Mouse (Mus musculus): ENCODE measurements around the gene Celf1. TPM values are rescaled to one million over a fixed set of nuclear protein-coding genes. Genes with fewer than 3 reads are reported as not detected.

Celf1 gene
- polyA plus RNA-seq, 1 experiment from 2014 or later: 93.9 TPM

DNA sequence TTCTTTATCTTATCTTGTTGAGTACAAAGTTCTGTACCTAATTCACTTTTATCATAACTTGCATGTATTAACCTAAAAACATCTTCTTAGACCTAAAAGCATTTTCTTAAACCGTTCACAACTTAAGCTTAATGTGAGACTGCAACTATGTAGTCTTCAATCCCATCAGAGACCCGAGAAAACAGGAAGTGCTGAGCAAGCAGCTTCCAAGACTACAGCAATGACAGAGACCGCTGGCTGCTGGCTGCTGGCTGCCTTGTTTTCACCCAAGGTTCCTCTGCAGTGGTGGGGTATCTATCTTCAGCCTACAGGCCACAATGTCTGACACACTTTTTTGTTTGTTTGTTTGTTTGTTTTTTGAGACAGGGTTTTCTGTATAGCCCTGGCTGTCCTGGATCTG lies 111.7 kb downstream of the Celf1 start:
- Histone ChIP-seq H3K4me3 (no peak overlapping the region), H3K36me3 (peaks cover 25% of the 10 kb centered on the region), H3K4me1 (peaks cover 19% of the 10 kb centered on the region), H3K9ac (no peak overlapping the region), H3K27me3 (replicated peaks) (no peaks in the 10 kb centered on the region), H3K4me2 (no peak overlapping the region), H3K9me3 (no peaks in the 10 kb centered on the region), H3K27ac (replicated peaks) (no peak overlapping the region)
- ATAC-seq (ENCODE audit: extremely low read depth, insufficient number of reproducible peaks, low FRiP score, low TSS enrichment): no peak
- WGBS: 69% methylated on average over 3 of the region's 3 CpGs

DNA sequence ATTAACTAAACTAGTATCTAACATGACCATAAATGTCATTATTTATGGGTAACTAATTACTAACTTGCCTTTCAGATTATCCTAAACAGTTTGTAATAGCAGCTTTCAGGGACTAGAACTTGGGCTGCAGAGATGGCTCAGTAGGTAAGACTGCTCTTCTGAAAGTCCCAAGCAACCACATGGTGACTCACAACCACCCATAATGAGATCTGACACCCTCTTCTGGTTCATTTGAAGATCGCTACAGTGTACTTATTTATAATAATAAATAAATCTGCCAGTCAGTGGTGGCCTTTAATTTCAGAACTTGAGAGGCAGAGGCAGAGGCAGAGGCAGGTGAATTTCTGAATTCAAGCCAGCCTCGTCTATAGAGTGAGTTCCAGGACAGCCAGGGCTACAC lies 112.6 kb downstream of the Celf1 start:
- Histone ChIP-seq H3K9me3 (no peaks in the 10 kb centered on the region), H3K27ac (replicated peaks) (no peak overlapping the region), H3K4me3 (no peak overlapping the region; the same call in 1 of the 2 replicates), H3K27me3 (replicated peaks) (no peaks in the 10 kb centered on the region), H3K36me3 (peaks cover 34% of the 10 kb centered on the region), H3K9ac (no peak overlapping the region), H3K4me1 (peaks cover 19% of the 10 kb centered on the region), H3K4me2 (peak overlapping the region; percentile 83)
- no peak for ATAC-seq (ENCODE audit: extremely low read depth, insufficient number of reproducible peaks, low FRiP score, low TSS enrichment)
- WGBS: 57% methylated on average over 2 of the region's 2 CpGs

DNA sequence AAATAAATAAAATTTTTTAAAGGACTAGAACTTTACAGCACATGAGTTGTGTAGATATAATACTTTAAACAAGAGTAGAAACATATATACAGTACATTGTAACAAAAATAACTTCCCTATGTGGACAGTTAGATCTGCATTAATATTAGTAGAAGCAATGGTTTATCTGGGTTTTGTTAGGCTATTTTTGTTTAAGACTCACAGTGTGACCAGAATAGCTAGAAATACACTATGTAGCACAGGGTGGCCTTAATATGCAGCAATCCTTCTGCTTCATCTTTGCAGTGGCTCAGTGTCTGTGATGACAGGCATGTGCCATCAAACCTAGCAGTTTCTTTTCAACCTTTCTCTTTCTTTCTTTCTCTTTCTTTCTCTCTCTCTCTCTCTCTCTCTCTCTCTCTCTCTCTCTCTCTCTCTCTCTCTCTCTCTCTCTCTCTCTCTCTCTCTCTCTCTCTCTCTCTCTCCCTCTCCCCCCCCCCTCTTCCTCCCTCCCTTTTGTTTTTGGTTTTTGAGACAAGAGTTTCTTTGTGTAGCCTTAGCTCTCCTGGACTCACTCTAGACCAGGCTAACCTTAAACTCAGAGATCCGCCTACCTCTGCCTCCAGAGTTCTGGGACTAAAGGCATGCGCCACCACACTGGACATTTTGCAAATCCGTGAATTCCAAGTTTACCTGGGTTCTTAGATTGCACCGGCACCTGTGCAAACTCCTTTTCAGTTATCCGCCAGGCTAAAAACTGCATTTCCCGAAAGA lies 113.2 kb downstream of the Celf1 start:
- 2% methylated on average over 6 of the region's 6 CpGs for WGBS
- Histone ChIP-seq H3K9ac (peak overlapping the region; percentile 94), H3K4me1 (peaks cover 19% of the 10 kb centered on the region), H3K4me2 (peak overlapping the region; percentile 83), H3K9me3 (no peaks in the 10 kb centered on the region), H3K27ac (replicated peaks) (0 out of 2 replicates have a peak overlapping the region, but pooled peaks have one; percentile 25), H3K27me3 (replicated peaks) (no peaks in the 10 kb centered on the region), H3K36me3 (peaks cover 40% of the 10 kb centered on the region), H3K4me3 (peak overlapping the region; percentile 89)
- ATAC-seq (ENCODE audit: extremely low read depth, insufficient number of reproducible peaks, low FRiP score, low TSS enrichment): peak; percentile 49; the same call in 1 of the 2 replicates

DNA sequence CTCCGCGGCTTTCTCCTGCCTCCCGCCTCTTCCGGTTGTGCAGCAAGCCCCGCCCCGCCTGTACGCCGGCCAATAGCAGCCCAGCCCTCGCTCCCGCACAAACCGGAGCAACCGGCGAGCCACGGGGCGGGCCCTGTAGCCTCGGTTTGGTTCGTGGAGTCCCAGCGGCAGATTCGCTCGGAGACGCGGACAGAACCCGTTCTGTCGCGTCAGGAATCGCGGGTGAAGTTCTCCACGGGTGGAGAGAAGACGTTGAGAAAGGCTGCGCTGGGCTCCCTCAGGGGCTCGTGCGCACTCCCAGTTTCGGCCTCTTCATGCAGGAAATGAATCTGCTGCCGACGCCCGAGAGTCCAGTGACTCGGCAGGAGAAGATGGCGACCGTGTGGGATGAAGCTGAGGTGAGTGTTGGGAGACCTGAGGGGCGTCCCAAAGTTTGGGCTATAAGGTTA lies 113.8 kb downstream of the Celf1 start, which contains the start of gene Psmc3:
Gene Psmc3 (plus strand): TSS at position 76 of the 449 bp plus-strand sequence.
- Histone ChIP-seq H3K4me3 (peak within 1 kb of the TSS; percentile 89), H3K27ac (replicated peaks) (peak within 1 kb of the TSS; percentile 79), H3K9me3 (no peaks in the 10 kb centered on the region), H3K27me3 (replicated peaks) (no peaks in the 10 kb centered on the region), H3K4me2 (peak within 1 kb of the TSS; percentile 83), H3K36me3 (peaks cover 46% of the 10 kb centered on the region), H3K4me1 (peaks cover 19% of the 10 kb centered on the region), H3K9ac (peak within 1 kb of the TSS; percentile 94)
- under 1% methylated on average over 40 of the region's 40 CpGs for WGBS
- peak; percentile 95 for ATAC-seq (ENCODE audit: extremely low read depth, insufficient number of reproducible peaks, low FRiP score, low TSS enrichment)

DNA sequence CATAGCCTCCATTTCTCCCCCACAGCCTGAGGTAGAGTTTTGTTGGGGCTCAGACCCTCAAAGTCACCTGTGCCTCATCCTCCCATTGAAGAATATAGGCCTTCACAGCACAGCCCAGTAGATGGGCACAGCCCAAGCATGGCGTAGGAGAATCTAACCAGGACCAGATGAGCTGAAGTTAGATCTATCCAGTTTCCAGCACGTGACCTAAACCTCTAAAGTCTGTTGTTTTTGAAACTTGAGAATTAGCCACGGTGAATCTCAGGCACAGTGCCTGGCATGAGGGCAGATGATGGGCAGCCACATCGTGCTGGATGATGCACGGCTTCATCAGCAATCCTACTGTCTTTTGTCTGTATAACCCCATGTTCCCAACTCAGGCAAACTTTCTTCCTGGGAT lies 118.3 kb downstream of the Celf1 start:
- Histone ChIP-seq H3K27ac (replicated peaks) (no peak overlapping the region), H3K4me3 (no peak overlapping the region), H3K27me3 (replicated peaks) (no peaks in the 10 kb centered on the region), H3K36me3 (peaks cover 81% of the 10 kb centered on the region), H3K4me2 (no peak overlapping the region), H3K9me3 (no peaks in the 10 kb centered on the region), H3K4me1 (peaks cover 45% of the 10 kb centered on the region), H3K9ac (no peak overlapping the region)
- ATAC-seq (ENCODE audit: extremely low read depth, insufficient number of reproducible peaks, low FRiP score, low TSS enrichment): no peak
- WGBS: 90% methylated on average over 5 of the region's 5 CpGs

DNA sequence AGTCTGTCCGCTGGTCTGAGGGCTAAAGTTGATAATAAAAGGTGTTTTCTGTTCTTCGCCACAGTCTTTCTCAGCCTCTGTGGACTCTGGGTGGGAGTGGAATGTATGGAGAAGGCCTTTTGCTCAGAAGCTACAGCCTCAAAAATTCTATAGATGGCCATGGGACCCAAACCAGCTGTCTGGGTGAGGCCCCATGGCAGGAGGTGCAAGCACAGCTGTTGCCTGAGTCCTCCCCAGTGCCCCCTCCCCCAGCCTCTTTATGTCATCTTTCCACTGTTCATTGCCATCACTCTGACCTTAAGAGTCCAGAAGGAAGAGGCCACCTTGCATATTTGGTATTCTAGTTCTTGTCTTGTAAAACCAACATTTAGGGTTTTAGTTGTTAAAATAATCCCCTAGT lies 119.2 kb downstream of the Celf1 start:
- Histone ChIP-seq H3K36me3 (peaks cover 91% of the 10 kb centered on the region), H3K4me1 (peaks cover 45% of the 10 kb centered on the region), H3K27me3 (replicated peaks) (no peaks in the 10 kb centered on the region), H3K9me3 (no peaks in the 10 kb centered on the region), H3K4me3 (no peak overlapping the region), H3K27ac (replicated peaks) (no peak overlapping the region), H3K9ac (no peak overlapping the region), H3K4me2 (no peak overlapping the region)
- no peak for ATAC-seq (ENCODE audit: extremely low read depth, insufficient number of reproducible peaks, low FRiP score, low TSS enrichment)
- WGBS: 89% methylated on average over 2 of the region's 2 CpGs

DNA sequence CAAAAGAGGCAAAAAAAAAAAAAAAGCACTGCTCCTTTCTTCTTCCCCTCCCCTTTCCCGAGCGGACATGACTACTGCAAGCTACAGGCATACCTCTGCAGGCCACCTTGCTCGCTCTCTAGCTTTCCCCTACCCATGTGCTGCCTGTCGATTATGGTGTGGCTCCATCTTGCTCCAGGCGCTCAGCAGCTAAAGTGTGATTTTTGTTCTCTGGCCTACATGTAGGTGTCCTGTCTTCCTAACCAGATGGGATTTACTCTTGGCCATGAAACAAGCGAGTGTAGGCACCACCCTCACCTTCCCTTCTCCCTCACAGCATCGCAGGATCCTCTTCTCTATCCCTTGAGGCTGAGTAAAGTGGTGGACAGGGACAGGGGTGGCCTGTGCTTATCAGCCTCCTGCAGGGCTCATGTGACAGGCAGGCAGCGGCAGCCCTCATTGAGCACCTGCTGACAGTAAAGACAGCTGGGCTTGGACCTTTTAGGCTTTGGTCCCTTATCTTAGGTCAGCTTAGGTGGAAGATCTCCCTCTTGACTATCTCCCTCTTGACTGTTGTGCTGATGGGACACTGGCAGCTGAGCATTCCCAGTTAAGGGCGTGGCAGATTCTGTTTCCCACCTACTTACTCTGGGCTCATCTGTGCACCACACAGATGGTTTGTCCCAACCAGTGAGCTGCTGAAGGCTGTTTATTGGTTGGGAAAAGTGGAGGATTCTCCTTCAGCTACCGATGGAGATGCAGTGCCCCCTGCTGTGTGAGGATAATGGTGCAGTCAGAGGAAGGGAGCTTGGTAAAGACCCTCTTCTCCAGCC lies 120.6 kb downstream of the Celf1 start:
- H3K9me3 ChIP-seq: no peaks in the 10 kb centered on the region
- no peak overlapping the region for H3K4me3 ChIP-seq
- peaks cover 95% of the 10 kb centered on the region for H3K36me3 ChIP-seq
- WGBS: 45% methylated on average over 10 of the region's 10 CpGs
- peak overlapping the region; percentile 8; the same call in 1 of the 2 replicates for H3K4me2 ChIP-seq
- 0 out of 2 replicates have a peak, but pooled peaks have one; percentile 33 for ATAC-seq (ENCODE audit: extremely low read depth, insufficient number of reproducible peaks, low FRiP score, low TSS enrichment)
- peak overlapping the region; percentile 88 for H3K27ac ChIP-seq (replicated peaks)
- H3K4me1 ChIP-seq: peaks cover 37% of the 10 kb centered on the region
- no peaks in the 10 kb centered on the region for H3K27me3 ChIP-seq (replicated peaks)
- peak overlapping the region; percentile 19; the same call in 1 of the 2 replicates for H3K9ac ChIP-seq

DNA sequence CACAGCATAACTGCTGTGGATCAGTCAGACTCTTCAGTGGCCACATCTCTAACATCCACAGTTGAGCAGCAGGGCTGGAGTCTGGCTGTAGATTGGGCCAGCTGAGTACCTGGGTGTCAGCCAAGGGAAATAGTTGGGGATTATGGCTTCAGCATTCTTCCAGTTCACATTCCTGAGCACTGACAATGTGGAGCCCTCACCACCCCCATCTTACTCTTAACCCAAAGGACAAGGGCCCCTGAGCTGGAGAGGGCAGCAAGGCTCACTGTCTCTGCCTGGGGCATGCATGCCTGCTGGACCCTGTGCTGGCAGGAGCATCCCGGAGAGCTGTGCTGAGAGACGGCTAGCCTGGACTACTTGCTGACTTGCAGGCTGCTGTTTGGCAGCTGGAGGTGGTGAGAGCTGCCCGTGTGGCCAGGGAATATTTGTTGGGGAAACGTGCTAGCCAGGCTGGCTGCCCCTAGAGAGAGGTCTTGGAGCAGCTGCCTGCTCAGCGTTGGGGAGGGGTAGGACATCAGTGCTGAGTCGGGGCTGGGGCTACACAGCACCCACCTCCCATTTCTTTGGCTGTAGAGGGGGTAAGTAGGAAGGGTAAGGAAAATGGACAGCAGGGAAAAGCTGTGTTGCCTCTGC lies 121.8 kb downstream of the Celf1 start:
- ATAC-seq (ENCODE audit: extremely low read depth, insufficient number of reproducible peaks, low FRiP score, low TSS enrichment): peak; percentile 31; the same call in 1 of the 2 replicates
- peaks cover 43% of the 10 kb centered on the region for H3K4me1 ChIP-seq
- no peaks in the 10 kb centered on the region for H3K9me3 ChIP-seq
- peak overlapping the region; percentile 88 for H3K27ac ChIP-seq (replicated peaks)
- 51% methylated on average over 6 of the region's 6 CpGs for WGBS
- H3K9ac ChIP-seq: peak overlapping the region; percentile 62
- H3K27me3 ChIP-seq (replicated peaks): no peaks in the 10 kb centered on the region
- peak overlapping the region; percentile 25 for H3K4me2 ChIP-seq
- no peak overlapping the region for H3K4me3 ChIP-seq
- H3K36me3 ChIP-seq: peaks cover 94% of the 10 kb centered on the region

DNA sequence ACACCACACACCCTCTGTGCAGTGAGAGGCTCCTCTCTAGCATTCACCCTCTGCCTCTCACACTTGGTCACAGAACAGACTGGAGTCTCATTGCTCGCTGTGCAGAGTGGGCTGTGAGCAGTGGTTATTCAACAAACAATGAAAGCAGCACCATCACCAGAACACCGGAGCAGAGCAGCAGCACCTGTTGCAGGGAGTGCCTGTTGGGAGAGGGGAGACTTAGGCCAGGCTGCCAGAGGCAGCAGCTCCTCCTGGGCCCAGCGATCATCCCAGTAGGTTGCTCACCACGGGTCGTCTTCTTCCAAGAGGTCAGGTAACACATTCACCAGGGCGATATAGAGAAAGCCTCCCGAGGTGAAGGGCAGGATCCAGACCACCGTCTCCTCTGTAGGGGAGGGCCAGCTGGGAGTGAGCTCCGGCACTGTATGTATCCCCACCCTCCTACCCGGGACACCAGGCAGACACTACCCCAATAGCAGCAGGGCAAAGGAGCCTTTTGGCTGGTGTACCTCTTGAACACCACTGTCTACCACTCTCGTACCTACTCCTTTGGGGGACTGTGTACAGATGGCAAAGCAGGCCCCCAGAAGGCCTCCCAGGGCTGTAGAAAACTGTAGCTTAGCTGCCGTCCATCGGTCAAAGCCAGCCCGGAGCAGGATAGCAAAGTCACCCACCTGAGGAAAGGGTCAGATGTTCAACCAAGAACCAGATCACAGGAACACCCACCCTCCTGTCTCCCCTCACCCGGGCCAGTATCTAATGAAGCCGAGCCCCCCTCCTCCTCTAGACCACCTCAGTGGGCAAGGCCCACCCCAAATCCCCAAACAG lies 122.8 kb downstream of the Celf1 start:
- no peaks in the 10 kb centered on the region for H3K9me3 ChIP-seq
- peak overlapping the region; percentile 88 for H3K27ac ChIP-seq (replicated peaks)
- H3K27me3 ChIP-seq (replicated peaks): no peaks in the 10 kb centered on the region
- peak overlapping the region; percentile 25; the same call in 1 of the 2 replicates for H3K4me2 ChIP-seq
- peak overlapping the region; percentile 62 for H3K9ac ChIP-seq
- WGBS: 87% methylated on average over 16 of the region's 16 CpGs
- peaks cover 43% of the 10 kb centered on the region for H3K4me1 ChIP-seq
- peaks cover 93% of the 10 kb centered on the region for H3K36me3 ChIP-seq
- no peak overlapping the region for H3K4me3 ChIP-seq
- ATAC-seq (ENCODE audit: extremely low read depth, insufficient number of reproducible peaks, low FRiP score, low TSS enrichment): no peak

DNA sequence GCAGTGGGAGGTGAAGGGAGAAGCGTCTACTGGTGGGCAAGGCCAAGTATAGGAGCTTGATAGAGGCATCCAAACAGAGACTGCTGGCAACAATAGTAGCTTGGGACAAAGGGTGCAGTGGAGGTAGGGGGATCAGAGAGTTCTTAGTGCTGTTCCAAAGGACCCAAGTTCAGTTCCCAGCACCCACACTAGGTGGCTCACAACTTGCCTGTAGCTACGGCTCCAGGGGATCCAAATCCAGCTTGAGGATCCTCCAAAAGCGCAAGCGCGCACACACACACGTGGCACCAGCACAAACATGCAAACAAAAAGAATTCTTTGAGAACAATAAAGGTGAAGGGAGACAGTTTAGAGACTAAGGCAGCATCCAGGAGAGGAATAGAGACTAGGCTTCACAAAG lies 124.0 kb downstream of the Celf1 start:
- ATAC-seq (ENCODE audit: extremely low read depth, insufficient number of reproducible peaks, low FRiP score, low TSS enrichment): no peak
- H3K27ac ChIP-seq (replicated peaks): no peak overlapping the region
- peaks cover 84% of the 10 kb centered on the region for H3K36me3 ChIP-seq
- no peak overlapping the region for H3K9ac ChIP-seq
- no peaks in the 10 kb centered on the region for H3K27me3 ChIP-seq (replicated peaks)
- H3K4me2 ChIP-seq: no peak overlapping the region
- H3K4me1 ChIP-seq: peaks cover 54% of the 10 kb centered on the region
- no peaks in the 10 kb centered on the region for H3K9me3 ChIP-seq
- no peak overlapping the region for H3K4me3 ChIP-seq
- 89% methylated on average over 6 of the region's 6 CpGs for WGBS
